Mouse (Mus musculus): ENCODE data around the gene Ercc4.
"Not testable (repeated sequence)": the region's sequence is repeated elsewhere in the genome, so short reads cannot be mapped to it uniquely, and the experiment has no call there.

Gene Ercc4

GRCm38 (mm10) chr16:13109156-13109989 lies at the start of gene Ercc4:
Gene Ercc4 (plus strand): TSS chr16:13109684.
- DNase-seq (ENCODE audit: low read depth, low spot score): peak; percentile 94

- DNase-seq (ENCODE audit: low read depth, low spot score): no peak
These were observed 48.4 kb upstream of the Ercc4 start for GRCm38 (mm10) chr16:13061113-13061512.

- no peak for DNase-seq (ENCODE audit: low read depth, low spot score)
These were observed 35.3 kb upstream of the Ercc4 start for GRCm38 (mm10) chr16:13074176-13074575.

- peak; percentile 5 for DNase-seq (ENCODE audit: low read depth, low spot score)
These were observed 29.3 kb upstream of the Ercc4 start for GRCm38 (mm10) chr16:13080161-13080560.

GRCm38 (mm10) chr16:13083155-13083798 lies 26.2 kb upstream of the Ercc4 start:
- DNase-seq (ENCODE audit: low read depth, low spot score): no peak

GRCm38 (mm10) chr16:13108356-13108755 lies 1.1 kb upstream of the Ercc4 start:
- no peak for DNase-seq (ENCODE audit: low read depth, low spot score)

- DNase-seq (ENCODE audit: low read depth, low spot score): no peak
These were observed 609 bp downstream of the Ercc4 start for GRCm38 (mm10) chr16:13109990-13110595.

GRCm38 (mm10) chr16:13114821-13115220 lies 5.3 kb downstream of the Ercc4 start:
- DNase-seq (ENCODE audit: low read depth, low spot score): no peak

- not testable (repeated sequence) for DNase-seq (ENCODE audit: low read depth, low spot score)
These were observed 6.0 kb downstream of the Ercc4 start for GRCm38 (mm10) chr16:13115466-13115865.

GRCm38 (mm10) chr16:13117299-13117966 lies 7.9 kb downstream of the Ercc4 start:
- peak; percentile 62 for DNase-seq (ENCODE audit: low read depth, low spot score)

- DNase-seq (ENCODE audit: low read depth, low spot score): no peak
These were observed 8.5 kb downstream of the Ercc4 start for GRCm38 (mm10) chr16:13117967-13118430.

GRCm38 (mm10) chr16:13118754-13119294 lies 9.3 kb downstream of the Ercc4 start:
- DNase-seq (ENCODE audit: low read depth, low spot score): no peak

- DNase-seq (ENCODE audit: low read depth, low spot score): no peak
These were observed 10.3 kb downstream of the Ercc4 start for GRCm38 (mm10) chr16:13119641-13120350.

GRCm38 (mm10) chr16:13125357-13125756 lies 15.9 kb downstream of the Ercc4 start:
- peak; percentile 55 for DNase-seq (ENCODE audit: low read depth, low spot score)

- no peak for DNase-seq (ENCODE audit: low read depth, low spot score)
These were observed 18.1 kb downstream of the Ercc4 start for GRCm38 (mm10) chr16:13127566-13127965.

GRCm38 (mm10) chr16:13130412-13130811 lies 20.9 kb downstream of the Ercc4 start:
- DNase-seq (ENCODE audit: low read depth, low spot score): no peak

GRCm38 (mm10) chr16:13141220-13141619 lies 31.7 kb downstream of the Ercc4 start:
- no peak for DNase-seq (ENCODE audit: low read depth, low spot score)

- no peak for DNase-seq (ENCODE audit: low read depth, low spot score)
These were observed 34.4 kb downstream of the Ercc4 start for GRCm38 (mm10) chr16:13143932-13144331.

- DNase-seq (ENCODE audit: low read depth, low spot score): no peak
These were observed 35.4 kb downstream of the Ercc4 start for GRCm38 (mm10) chr16:13144682-13145410.

GRCm38 (mm10) chr16:13146231-13146630 lies 36.7 kb downstream of the Ercc4 start:
- no peak for DNase-seq (ENCODE audit: low read depth, low spot score)

Measured in telencephalon, adult 2 months (tissue).